Mouse (Mus musculus): ENCODE results near the gene Tff1.

DNA sequence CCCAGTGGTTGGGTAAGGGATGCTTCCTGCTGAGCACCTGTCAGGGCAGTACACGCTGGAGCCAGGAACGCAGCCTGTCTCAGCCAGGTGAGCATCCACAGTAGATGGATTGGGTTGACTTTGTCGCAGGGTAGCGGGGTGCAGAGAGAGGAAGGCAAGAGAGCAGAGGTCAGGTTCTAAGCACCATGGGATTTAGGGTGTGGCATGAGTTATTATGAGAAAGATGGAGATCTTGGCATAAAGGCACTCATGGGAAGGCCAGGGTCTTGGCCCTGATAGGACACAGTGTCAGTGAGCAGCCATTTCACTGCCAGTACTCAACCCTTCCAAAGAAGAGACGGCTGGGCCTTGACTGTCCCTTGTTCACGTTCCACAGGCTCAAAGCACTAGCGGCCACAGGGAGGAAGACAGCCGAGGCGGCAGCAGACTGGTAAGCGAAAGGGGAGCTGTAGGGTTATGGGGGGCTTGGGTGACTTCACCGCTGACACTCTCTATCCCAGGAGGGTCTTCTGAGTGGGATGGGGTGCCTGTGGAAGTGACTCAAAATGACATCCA, 44.4 kb upstream of the Tff1 start:
- TF ChIP-seq CTCF (IDR thresholded peaks at IDR 0.05) (no peak), EP300 (IDR thresholded peaks at IDR 0.05) (no peak)

Data from lung, postnatal 0 days (tissue).